Mouse (Mus musculus) left cerebral cortex, adult 9 months (tissue): ENCODE data around the gene Cwc27.

ENCODE experiments used
- DNase-seq, 2 experiments: peaks; one replicate each; pipeline ENCODE4 v3.0.0; 2022; ENCODE audit warnings: low spot score in 2 of 2

Gene Cwc27

GRCm38 (mm10) chr13:104816635-104817571 lies at the start of gene Cwc27:
Gene Cwc27 (minus strand): TSS chr13:104817142.
- DNase-seq: peak; percentile 30 to 86

- DNase-seq: no peak
Observed at GRCm38 (mm10) chr13:104866726-104867125, 49.8 kb upstream of the Cwc27 start.

GRCm38 (mm10) chr13:104863127-104863979 lies 46.4 kb upstream of the Cwc27 start, which contains the start of gene Shisal2b:
Gene Shisal2b (minus strand): TSS chr13:104863893.
- DNase-seq: no peak

- DNase-seq: no peak
Observed at GRCm38 (mm10) chr13:104853645-104854044, 36.7 kb upstream of the Cwc27 start.

- no peak for DNase-seq
Observed at GRCm38 (mm10) chr13:104843295-104844089, 26.6 kb upstream of the Cwc27 start.

GRCm38 (mm10) chr13:104841937-104842336 lies 25.0 kb upstream of the Cwc27 start:
- no peak for DNase-seq

- DNase-seq: no peak
Observed at GRCm38 (mm10) chr13:104837628-104838027, 20.7 kb upstream of the Cwc27 start.

GRCm38 (mm10) chr13:104832811-104833210 lies 15.9 kb upstream of the Cwc27 start:
- peak in 1 of 2 experiments; percentile 30 for DNase-seq

- no peak for DNase-seq
Observed at GRCm38 (mm10) chr13:104825470-104825869, 8.5 kb upstream of the Cwc27 start.

- DNase-seq: no peak
Observed at GRCm38 (mm10) chr13:104822411-104822838, 5.5 kb upstream of the Cwc27 start.

GRCm38 (mm10) chr13:104821908-104822307 lies 5.0 kb upstream of the Cwc27 start:
- DNase-seq: no peak

GRCm38 (mm10) chr13:104821192-104821591 lies 4.2 kb upstream of the Cwc27 start:
- DNase-seq: no peak

GRCm38 (mm10) chr13:104817696-104818095 lies 754 bp upstream of the Cwc27 start:
- no peak for DNase-seq

GRCm38 (mm10) chr13:104816270-104816634 lies 690 bp downstream of the Cwc27 start:
- DNase-seq: no peak

GRCm38 (mm10) chr13:104805681-104806080 lies 11.3 kb downstream of the Cwc27 start:
- DNase-seq: peak in 1 of 2 experiments; percentile 31

- no peak for DNase-seq
Observed at GRCm38 (mm10) chr13:104799566-104800182, 17.3 kb downstream of the Cwc27 start.

- no peak for DNase-seq
Observed at GRCm38 (mm10) chr13:104799067-104799466, 17.9 kb downstream of the Cwc27 start.

GRCm38 (mm10) chr13:104794421-104794820 lies 22.5 kb downstream of the Cwc27 start:
- DNase-seq: no peak

GRCm38 (mm10) chr13:104792184-104792583 lies 24.8 kb downstream of the Cwc27 start, which contains the start of gene Srek1ip1:
Gene Srek1ip1 (plus strand): TSS chr13:104792484.
- no peak for DNase-seq

- peak in 1 of 2 experiments; percentile 27 for DNase-seq
Observed at GRCm38 (mm10) chr13:104789663-104790062, 27.3 kb downstream of the Cwc27 start.

GRCm38 (mm10) chr13:104787260-104787659 lies 29.7 kb downstream of the Cwc27 start:
- no peak for DNase-seq
